Mouse (Mus musculus) thymus, postnatal 14 days (tissue): ENCODE measurements around the gene Cdcp2.

Experiments used
- DNase-seq: peaks from one replicate; pipeline ENCODE4 v3.0.0; 2021

Gene Cdcp2

DNA sequence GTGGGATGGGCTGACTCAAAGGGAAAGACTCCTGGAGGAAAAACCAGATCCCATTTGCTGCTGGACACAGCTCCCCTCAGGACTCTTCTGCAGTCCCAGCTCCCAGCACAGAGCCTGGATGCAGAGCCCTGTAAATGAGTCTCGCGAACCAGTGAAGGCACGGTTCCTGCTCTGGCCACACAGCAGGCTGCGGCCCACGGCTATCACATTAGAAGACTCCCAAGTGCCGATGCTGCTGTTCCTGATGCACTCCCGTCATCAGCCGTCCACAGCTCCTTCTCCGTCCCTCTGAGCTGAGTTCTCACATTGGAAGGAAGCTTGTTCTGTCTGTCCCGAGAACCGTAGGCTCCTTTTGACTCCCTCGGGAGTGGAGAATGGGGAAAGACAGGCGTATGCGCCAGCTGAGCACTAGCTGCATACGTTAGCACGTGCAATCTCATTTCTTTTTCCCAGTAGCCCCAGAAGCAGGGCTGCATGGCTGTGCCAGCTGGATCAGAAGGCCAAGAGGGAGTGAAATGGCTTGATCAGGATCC, at the start of gene Cdcp2:
TSS of gene Cdcp2 (plus strand) at position 51 of the 533 bp plus-strand sequence.
- DNase-seq: no peak

DNA sequence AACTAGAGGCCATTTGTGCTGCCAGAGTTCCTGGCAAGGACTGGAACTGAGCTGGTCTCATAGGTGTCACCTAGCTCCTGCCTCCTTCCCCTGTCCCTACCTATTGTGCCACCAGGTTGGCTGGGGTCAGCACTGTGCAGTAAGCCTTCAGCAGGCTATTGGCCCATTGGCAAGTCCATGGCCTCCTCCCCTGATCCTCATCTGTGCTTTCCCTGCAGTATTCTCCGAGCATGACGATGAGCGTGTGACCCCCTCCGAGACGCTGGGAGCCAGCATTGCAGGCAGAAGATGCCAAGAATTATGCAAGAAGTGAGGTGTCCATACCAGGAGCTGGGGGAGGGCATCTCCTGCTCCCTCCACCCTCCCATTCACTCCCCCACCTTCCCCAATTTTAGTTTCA, 48.9 kb upstream of the Cdcp2 start:
- DNase-seq: no peak

DNA sequence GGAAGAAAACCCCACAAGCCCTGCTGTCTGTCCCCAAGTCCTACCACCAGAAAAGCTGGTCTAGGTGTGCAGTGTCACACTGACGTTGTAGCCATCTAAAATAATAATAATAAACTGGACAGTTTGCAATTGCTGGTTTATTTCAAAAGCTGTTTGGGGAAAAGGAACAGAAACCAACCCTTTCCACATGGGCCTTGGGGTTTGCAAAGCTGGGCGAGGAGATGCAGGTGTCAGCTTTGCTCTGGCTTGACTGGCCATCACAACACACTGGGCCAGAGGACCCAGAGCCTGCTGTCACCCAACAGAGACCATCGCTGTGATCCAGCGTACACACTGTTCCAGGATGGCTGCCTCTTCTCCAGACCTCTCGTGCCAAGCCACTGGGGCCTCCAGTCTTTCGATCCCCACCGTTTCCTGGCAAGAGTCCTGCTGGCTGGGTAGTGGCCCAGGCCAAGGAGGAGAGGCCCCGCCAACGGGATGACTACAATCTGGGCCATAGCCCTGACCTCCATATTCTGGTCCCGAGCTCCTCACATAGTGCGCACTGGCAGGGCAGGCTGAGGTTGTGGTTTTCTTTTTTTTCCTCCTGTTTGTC, 48.0 kb upstream of the Cdcp2 start:
- DNase-seq: no peak

- DNase-seq: no peak
These were observed 44.8 kb upstream of the Cdcp2 start for GRCm38 (mm10) chr4:107051889-107052288.

- no peak for DNase-seq
These were observed 43.6 kb upstream of the Cdcp2 start for GRCm38 (mm10) chr4:107052962-107053553.

- DNase-seq: no peak
These were observed 40.6 kb upstream of the Cdcp2 start for GRCm38 (mm10) chr4:107056088-107056487.

DNA sequence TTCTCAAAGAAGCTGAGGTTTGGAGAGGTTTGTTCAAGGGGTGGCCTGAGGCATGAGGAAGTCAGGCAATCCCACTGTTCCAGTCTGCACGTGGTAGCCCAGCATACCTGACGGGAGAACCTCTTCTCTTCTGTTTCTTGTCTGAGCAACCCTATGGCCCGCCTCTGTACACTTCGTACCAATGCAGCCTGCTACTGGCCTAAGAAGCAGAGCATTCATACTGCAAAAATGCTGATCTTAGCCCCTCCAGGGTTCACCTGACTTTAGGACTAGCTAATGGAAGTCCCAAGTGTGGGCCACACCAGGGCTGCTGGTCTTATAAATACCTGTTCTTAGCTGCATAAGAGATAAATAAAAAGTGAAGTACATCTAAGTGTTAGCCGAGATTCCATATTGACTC, 38.3 kb upstream of the Cdcp2 start:
- DNase-seq: no peak

- no peak for DNase-seq
These were observed 37.9 kb upstream of the Cdcp2 start for GRCm38 (mm10) chr4:107058781-107059180.

DNA sequence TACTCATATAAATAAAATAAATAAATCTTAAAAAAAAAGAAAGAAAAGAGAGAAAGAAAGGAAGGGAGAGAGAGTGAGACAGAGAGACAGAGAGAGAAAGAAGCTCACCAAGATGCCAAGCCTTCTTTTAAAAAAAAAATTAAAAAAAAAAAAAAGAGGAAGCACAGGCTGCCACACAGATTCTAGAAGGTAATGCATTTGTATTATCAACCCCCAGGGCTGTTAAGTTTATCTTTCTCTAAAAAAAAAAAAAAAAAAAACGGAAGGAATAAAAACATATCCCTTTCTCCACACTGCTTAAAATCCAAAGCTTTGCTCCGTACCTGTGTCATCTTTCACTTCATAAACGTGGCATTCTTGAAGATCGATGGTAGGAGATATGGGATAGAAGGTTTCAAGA, 35.1 kb upstream of the Cdcp2 start:
- no peak for DNase-seq

DNA sequence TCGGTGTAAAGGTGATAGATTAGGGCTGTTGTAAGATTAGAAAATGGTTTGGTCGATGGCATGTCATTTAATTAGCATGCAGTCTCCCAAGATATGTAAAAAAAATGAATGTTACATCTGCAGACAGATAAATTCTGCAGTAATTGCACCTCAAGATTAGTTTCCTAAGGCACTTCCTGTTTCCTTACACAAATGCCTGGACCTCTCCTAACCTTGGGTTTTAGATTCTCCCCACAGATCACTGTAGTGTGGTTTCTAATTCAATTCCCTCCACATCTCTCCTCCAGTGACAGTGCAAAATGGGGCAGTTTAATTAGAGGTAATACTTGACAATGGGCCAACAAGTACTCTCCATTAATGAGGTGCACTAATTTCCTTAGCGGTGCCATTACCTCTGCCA, 33.5 kb upstream of the Cdcp2 start:
- no peak for DNase-seq

- DNase-seq: no peak
These were observed 32.1 kb upstream of the Cdcp2 start for GRCm38 (mm10) chr4:107064394-107065098.

GRCm38 (mm10) chr4:107066252-107067124, 30.2 kb upstream of the Cdcp2 start, which contains the start of the genes Mrpl37 and Cyb5rl:
Gene Mrpl37 (minus strand): TSS chr4:107066868.
Gene Cyb5rl (plus strand): TSS chr4:107066988.
- DNase-seq: peak; percentile 97

DNA sequence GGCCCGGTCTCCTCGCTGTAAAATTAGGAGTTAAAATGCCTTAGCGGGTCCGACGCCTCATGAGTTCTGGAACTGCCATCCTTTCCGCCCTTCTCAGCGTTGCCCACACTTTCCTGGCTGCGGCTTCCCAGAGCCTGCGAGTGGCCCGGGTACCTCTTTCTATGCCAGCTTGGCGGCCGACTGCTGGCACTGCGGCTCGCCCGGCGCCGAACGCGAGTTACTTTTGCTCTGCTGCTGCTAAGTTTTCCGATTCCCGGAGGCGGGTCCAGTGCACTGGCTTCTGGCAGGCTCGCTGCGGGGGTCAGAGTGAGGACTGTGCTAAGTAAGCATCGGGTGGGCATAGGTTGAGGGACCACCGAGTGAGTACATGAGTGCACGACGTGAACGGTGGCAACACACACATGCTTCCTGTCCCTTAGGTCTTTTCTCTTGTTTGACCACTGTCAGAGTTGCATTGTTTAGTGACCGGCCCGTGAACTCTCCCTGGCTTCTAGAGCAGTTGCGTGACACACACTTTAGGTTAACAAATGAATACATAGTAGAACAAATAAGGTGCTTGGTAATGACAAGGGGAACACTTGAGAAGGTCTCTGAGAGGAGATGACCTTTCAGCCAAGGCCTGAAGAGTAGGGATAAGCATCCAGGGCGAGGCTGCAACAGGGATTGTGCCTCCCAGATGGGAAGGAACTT, 29.4 kb upstream of the Cdcp2 start:
- no peak for DNase-seq

DNA sequence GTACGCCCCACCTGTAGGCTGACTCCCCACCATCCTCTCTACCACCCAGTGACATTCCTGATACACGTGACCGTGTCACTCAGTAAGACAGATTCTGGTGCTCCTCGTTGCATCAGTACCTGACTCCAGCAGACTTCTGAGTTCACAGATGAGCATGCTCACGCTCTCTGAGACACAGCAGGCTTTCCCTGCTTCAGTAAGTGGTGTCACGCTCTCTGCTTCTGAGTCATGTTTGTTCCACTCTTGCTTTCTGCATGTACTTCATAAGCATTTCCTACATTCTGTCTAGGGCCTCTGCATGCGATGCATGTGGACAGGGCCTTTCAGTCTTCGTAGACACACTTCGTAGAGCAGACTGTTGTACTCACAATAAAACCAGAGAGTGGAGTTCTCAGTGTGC, 24.3 kb upstream of the Cdcp2 start:
- no peak for DNase-seq

DNA sequence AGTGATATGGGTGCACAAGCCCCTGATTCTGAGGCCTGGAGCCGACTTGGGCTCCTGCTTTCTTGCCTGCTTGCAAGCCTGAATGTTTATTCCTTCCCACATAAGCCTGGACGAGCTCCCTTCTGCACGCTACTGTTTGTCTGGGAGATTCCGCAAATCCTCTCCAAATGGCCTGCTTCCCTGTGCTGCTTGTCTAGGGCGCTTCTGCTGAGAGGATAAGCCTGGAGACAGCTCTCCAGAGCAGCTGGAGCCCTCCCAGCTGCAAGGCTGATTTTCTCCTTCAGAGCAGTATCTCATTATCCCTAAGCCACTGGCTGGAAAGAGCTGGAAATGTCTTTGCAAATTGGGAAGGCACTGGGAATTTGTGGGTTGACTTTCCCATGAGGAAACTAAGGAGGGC, 21.2 kb upstream of the Cdcp2 start:
- DNase-seq: no peak

- DNase-seq: no peak
These were observed 17.8 kb upstream of the Cdcp2 start for GRCm38 (mm10) chr4:107078894-107079293.

DNA sequence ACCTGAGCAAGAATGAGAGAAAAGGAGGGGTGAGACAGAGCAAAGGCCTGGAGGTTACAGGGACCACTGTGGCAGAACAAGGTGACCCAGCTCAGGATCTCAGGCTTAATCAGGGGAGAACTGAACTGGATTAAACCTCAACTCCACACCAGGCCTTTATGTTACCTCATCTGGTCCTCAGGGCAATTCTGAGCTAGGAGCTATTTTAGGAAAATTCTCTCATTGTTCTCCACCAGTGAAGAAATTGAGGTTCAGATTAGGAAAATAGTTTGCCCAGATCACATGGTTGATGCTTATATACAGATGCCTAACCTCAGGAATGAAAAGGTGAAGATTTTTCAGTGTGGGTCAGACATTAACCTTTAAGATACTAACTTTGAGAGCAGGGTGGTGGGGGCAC, 17.0 kb upstream of the Cdcp2 start:
- DNase-seq: no peak

GRCm38 (mm10) chr4:107082185-107082584, 14.5 kb upstream of the Cdcp2 start:
- no peak for DNase-seq

DNA sequence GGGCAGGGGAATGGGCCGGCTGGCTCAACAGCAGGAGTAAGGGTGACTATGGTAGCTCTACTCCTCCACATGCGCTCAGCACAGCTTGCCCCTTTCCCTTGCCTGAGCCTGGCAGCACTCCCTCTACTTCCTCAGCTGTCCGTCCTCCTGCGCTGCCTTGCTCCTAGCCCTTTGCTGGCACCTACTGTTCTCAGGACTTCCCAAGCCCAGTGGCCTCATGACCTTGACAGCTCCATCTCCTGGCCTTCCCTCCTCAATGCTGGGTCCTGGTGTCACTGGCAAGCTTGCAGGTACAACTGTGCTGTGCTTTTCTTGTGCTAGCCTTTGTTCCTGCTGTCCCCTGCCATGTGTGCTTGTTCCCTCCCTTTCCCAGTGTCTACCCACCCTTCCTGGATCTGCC, 13.6 kb upstream of the Cdcp2 start:
- DNase-seq: no peak

GRCm38 (mm10) chr4:107084343-107084742, 12.3 kb upstream of the Cdcp2 start:
- no peak for DNase-seq

GRCm38 (mm10) chr4:107084858-107085257, 11.8 kb upstream of the Cdcp2 start:
- no peak for DNase-seq

- no peak for DNase-seq
These were observed 5.0 kb upstream of the Cdcp2 start for GRCm38 (mm10) chr4:107091696-107092095.
